Mouse (Mus musculus) ES-E14 (cell line): ENCODE results near the gene Fam169a. TPM values are rescaled to one million over a fixed set of nuclear protein-coding genes. Genes with fewer than 3 reads are reported as not detected.
A peak's percentile ranks its signal among the peaks of the same experiment; 100 is the strongest.
"Not testable (repeated sequence)": the region's sequence is repeated elsewhere in the genome, so short reads cannot be mapped to it uniquely, and the experiment has no call there.

Experiments
- DNase-seq: peaks from one replicate; pipeline ENCODE4 v3.0.0-alpha.2; 2013; ENCODE audit warnings: low read depth, low spot score
- H3K27ac ChIP-seq: 2 replicates; pipeline ENCODE4 v1.5.1; 2012; ENCODE audit warnings: low read depth, mild to moderate bottlenecking, low read length, moderate library complexity, mixed read lengths; ENCODE audit not compliant: poor library complexity, insufficient read depth, severe bottlenecking
- H3K36me3 ChIP-seq: 2 replicates; pipeline ENCODE4 v1.6.1; 2012; ENCODE audit warnings: mild to moderate bottlenecking, low read length, moderate library complexity, mixed read lengths; ENCODE audit not compliant: control insufficient read depth, poor library complexity, insufficient read depth, severe bottlenecking
- H3K4me1 ChIP-seq, 2 experiments: fragments of 150-350 bp in 1 of 2; sonication (generic) in 1 of 2; 2 replicates each; pipeline ENCODE4 v1.6.1; 2012; ENCODE audit warnings: low read length in 2 of 2, mild to moderate bottlenecking in 1 of 2, mixed read lengths in 1 of 2; ENCODE audit not compliant: control insufficient read depth in 2 of 2, insufficient read depth in 2 of 2, poor library complexity in 1 of 2
- H3K4me3 ChIP-seq, 2 experiments: fragments of 150-350 bp in 1 of 2; sonication (generic) in 1 of 2; 2 replicates each; pipeline ENCODE4 v1.5.1; 2012; ENCODE audit warnings: low read length in 2 of 2, low read depth in 1 of 2, mild to moderate bottlenecking in 1 of 2, mixed read lengths in 1 of 2; ENCODE audit not compliant: insufficient read depth in 1 of 2, poor library complexity in 1 of 2, severe bottlenecking in 1 of 2
- H3K9ac ChIP-seq: 2 replicates; pipeline ENCODE4 v1.6.1; 2012; ENCODE audit warnings: low read depth, mild to moderate bottlenecking, low read length, mixed read lengths; ENCODE audit not compliant: poor library complexity, insufficient read depth, severe bottlenecking
- H3K9me3 ChIP-seq: fragments of 150-350 bp; sonication (generic); 2 replicates; pipeline ENCODE4 v1.6.1; 2012; ENCODE audit warnings: low read depth, mild to moderate bottlenecking, low read length; ENCODE audit not compliant: control insufficient read depth, insufficient read depth
- CHD2 ChIP-seq: IDR thresholded peaks from 2 replicates; pipeline ENCODE4 v1.6.1; 2014; ENCODE audit warnings: mild to moderate bottlenecking, low read depth, low read length, inconsistent platforms
- HCFC1 ChIP-seq: IDR thresholded peaks from 2 replicates; pipeline ENCODE4 v1.6.1; 2012; ENCODE audit warnings: low read length, inconsistent platforms, borderline replicate concordance; ENCODE audit not compliant: insufficient read depth
- MAFK ChIP-seq: IDR thresholded peaks from 2 replicates; pipeline ENCODE4 v1.6.1; 2014; ENCODE audit warnings: mild to moderate bottlenecking, low read depth, low read length, inconsistent platforms; ENCODE audit not compliant: insufficient read depth
- ZC3H11A ChIP-seq: IDR thresholded peaks from 2 replicates; pipeline ENCODE4 v1.6.1; 2012; ENCODE audit warnings: low read depth, mild to moderate bottlenecking, inconsistent platforms, low read length, borderline replicate concordance
- ZNF384 ChIP-seq: IDR thresholded peaks from 2 replicates; pipeline ENCODE4 v1.6.1; 2012; ENCODE audit warnings: low read depth, low read length, inconsistent platforms
- in situ Hi-C, 2 experiments: fragments of 600-800 bp; cut with MboI; formaldehyde crosslinking; loops; one replicate each; pipeline ENCODE4 v1.15.1; 2025; ENCODE audit warnings: low sequenced_read_pairs in 2 of 2, inconsistent platforms in 1 of 2; ENCODE audit not compliant: unreplicated experiment in 2 of 2
- total RNA-seq: library from RNA; depleted of rRNA; stranded (reverse); fragments of 300-350 nt; gene quantifications from 2 replicates; pipeline ENCODE4 v1.2.3, GENCODE M21; 2012

The Fam169a gene
- total RNA-seq, 1 experiment = 63.4 TPM

- no peak overlapping the region for H3K27ac ChIP-seq
- peaks cover 0 to 3% of the 10 kb centered on the region in 2 experiments; a peak in 1 of 4 replicates for H3K4me1 ChIP-seq
- H3K9ac ChIP-seq = no peak overlapping the region
- in situ Hi-C loops = no loop called here
- DNase-seq = no peak
- no peaks in the 10 kb centered on the region for H3K9me3 ChIP-seq
- peaks cover 42% of the 10 kb centered on the region for H3K36me3 ChIP-seq
- H3K4me3 ChIP-seq = no peak overlapping the region
- TF ChIP-seq CHD2 (no peak), MAFK (no peak), ZC3H11A (no peak), ZNF384 (no peak), HCFC1 (no peak)
Observed at GRCm38 (mm10) chr13:97109046-97109445, 42.0 kb downstream of the Fam169a start.

- no peak for DNase-seq
- no peak overlapping the region for H3K4me3 ChIP-seq
- H3K4me1 ChIP-seq = no peaks in the 10 kb centered on the region
- no peak overlapping the region for H3K27ac ChIP-seq
- H3K9me3 ChIP-seq = no peaks in the 10 kb centered on the region
- H3K36me3 ChIP-seq = peaks cover 56% of the 10 kb centered on the region
- TF ChIP-seq MAFK (no peak), ZNF384 (no peak), CHD2 (no peak), HCFC1 (no peak), ZC3H11A (no peak)
- in situ Hi-C loops = no loop called here
- no peak overlapping the region for H3K9ac ChIP-seq
Observed at GRCm38 (mm10) chr13:97121341-97121740, 54.3 kb downstream of the Fam169a start.

- H3K9me3 ChIP-seq, H3K4me3 ChIP-seq, DNase-seq, H3K27ac ChIP-seq, H3K9ac ChIP-seq, in situ Hi-C loops, H3K4me1 ChIP-seq: not testable (repeated sequence)
- peaks cover 23% of the 10 kb centered on the region for H3K36me3 ChIP-seq
Observed at GRCm38 (mm10) chr13:97129654-97130053, 62.6 kb downstream of the Fam169a start.

DNA sequence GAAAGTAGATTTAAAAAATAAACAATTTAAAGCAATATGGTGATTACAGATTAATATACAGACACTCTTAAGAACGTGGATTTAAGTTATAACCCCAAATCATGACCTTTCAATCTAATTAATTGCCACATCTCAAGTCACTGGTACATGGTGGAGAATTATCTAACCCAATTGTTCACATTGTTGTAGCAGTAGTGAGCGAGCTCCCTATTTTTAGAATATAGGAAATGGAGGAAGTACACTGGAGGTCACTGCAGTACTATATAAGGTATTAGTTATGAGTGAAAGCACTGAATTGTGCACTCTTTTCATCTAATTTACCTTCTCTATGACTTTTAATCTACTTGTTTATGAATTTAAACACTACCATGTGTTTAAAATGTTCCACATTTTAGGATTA lies 63.3 kb downstream of the Fam169a start:
- H3K4me1 ChIP-seq, H3K9ac ChIP-seq, H3K27ac ChIP-seq, DNase-seq, H3K4me3 ChIP-seq, in situ Hi-C loops, H3K9me3 ChIP-seq: not testable (repeated sequence)
- peaks cover 21% of the 10 kb centered on the region for H3K36me3 ChIP-seq

GRCm38 (mm10) chr13:97137466-97138400 lies 70.6 kb downstream of the Fam169a start, which contains the start of the genes Gfm2 and Nsa2:
Gfm2 (plus strand) TSS chr13:97137937.
Nsa2 (minus strand) TSS chr13:97137937.
- Histone ChIP-seq H3K27ac (peak within 1 kb of the TSS; percentile 54), H3K4me3 (peak within 1 kb of the TSS; percentile 98 to 100), H3K36me3 (peaks cover 7% of the 10 kb centered on the region), H3K9me3 (no peaks in the 10 kb centered on the region), H3K9ac (peak within 1 kb of the TSS; percentile 98), H3K4me1 (peaks cover 0 to 4% of the 10 kb centered on the region in 2 experiments; a peak in 1 of 4 replicates)
- TF ChIP-seq ZC3H11A = no peak
- peak; percentile 86 for TF ChIP-seq HCFC1
- TF ChIP-seq CHD2 = 0 out of 2 replicates have a peak, but pooled peaks have one; percentile 27
- peak; percentile 16; the same call in 1 of the 2 replicates for TF ChIP-seq ZNF384
- 0 out of 2 replicates have a peak, but pooled peaks have one; percentile 6 for TF ChIP-seq MAFK
- in situ Hi-C loops = no loop called here
- DNase-seq = peak; percentile 93

GRCm38 (mm10) chr13:97138404-97138931 lies 71.4 kb downstream of the Fam169a start:
- H3K27ac ChIP-seq, H3K36me3 ChIP-seq, DNase-seq, H3K9me3 ChIP-seq, in situ Hi-C loops, H3K4me1 ChIP-seq: not testable (repeated sequence)
- Histone ChIP-seq H3K4me3 (peak overlapping the region; percentile 98 to 100), H3K9ac (peak overlapping the region; percentile 98)
